Mouse (Mus musculus) heart, embryonic 10.5 days (tissue): ENCODE data around the gene Mrpl27. TPM values are rescaled to one million over a fixed set of nuclear protein-coding genes. Genes with fewer than 3 reads are reported as not detected.
"Not testable (repeated sequence)": the region's sequence is repeated elsewhere in the genome, so short reads cannot be mapped to it uniquely, and the experiment has no call there.

Source experiments
- DNase-seq: peaks from one replicate; pipeline ENCODE4 v3.0.0-alpha.2; 2017; ENCODE audit warnings: low spot score
- H3K27ac ChIP-seq: fragments of 300-500 bp; sonication (generic); 2 replicates; pipeline ENCODE4 v1.5.1; 2016; ENCODE audit warnings: mild to moderate bottlenecking
- H3K27me3 ChIP-seq: fragments of 300-500 bp; sonication (generic); 2 replicates; pipeline ENCODE4 v1.6.1; 2016; ENCODE audit warnings: mild to moderate bottlenecking; ENCODE audit not compliant: poor library complexity, insufficient read depth, severe bottlenecking
- H3K36me3 ChIP-seq: fragments of 300-500 bp; sonication (generic); 2 replicates; pipeline ENCODE4 v1.6.1; 2016; ENCODE audit warnings: mild to moderate bottlenecking, moderate library complexity
- H3K4me1 ChIP-seq: fragments of 300-500 bp; sonication (generic); 2 replicates; pipeline ENCODE4 v1.6.1; 2016; ENCODE audit warnings: mild to moderate bottlenecking
- H3K4me3 ChIP-seq: fragments of 300-500 bp; sonication (generic); 2 replicates; pipeline ENCODE4 v1.5.1; 2016; ENCODE audit warnings: mild to moderate bottlenecking, moderate library complexity
- H3K9me3 ChIP-seq: fragments of 300-500 bp; sonication (generic); 2 replicates; pipeline ENCODE4 v1.6.1; 2016; ENCODE audit warnings: mild to moderate bottlenecking, moderate library complexity
- WGBS: fragments of 180-500 bp; shearing (Covaris S2); methylation state at CpG from one replicate; pipeline ENCODE4 v1.1.7; 2016; 5-methylcytosine and 5-hydroxymethylcytosine counted together
- polyA plus RNA-seq: library from polyadenylated mRNA; unstranded; fragments of >200 nt; fragmentation: Nextera tagmentation; extraction: Ambion mirVana; gene quantifications from 2 replicates; pipeline ENCODE4 v1.2.1, GENCODE M21; 2016

The Mrpl27 gene
- polyA plus RNA-seq, 1 experiment from 2014 or later: 141 TPM

- Histone ChIP-seq H3K27ac (peak overlapping the region; percentile 95), H3K9me3 (no peaks in the 10 kb centered on the region), H3K4me3 (peak overlapping the region; percentile 98), H3K36me3 (0 out of 2 replicates have a peak, but pooled peaks cover 3% of the 10 kb centered on the region), H3K27me3 (no peaks in the 10 kb centered on the region), H3K4me1 (peaks cover 39% of the 10 kb centered on the region)
- 34% methylated on average over 15 of the region's 15 CpGs for WGBS
- no peak for DNase-seq
These were observed 24.1 kb downstream of the Mrpl27 start for GRCm38 (mm10) chr11:94677607-94678145.

- Histone ChIP-seq H3K36me3 (no peaks in the 10 kb centered on the region), H3K9me3 (no peaks in the 10 kb centered on the region), H3K4me1 (peaks cover 21% of the 10 kb centered on the region), H3K4me3 (no peak overlapping the region), H3K27me3 (no peaks in the 10 kb centered on the region), H3K27ac (no peak overlapping the region)
- no peak for DNase-seq
These were observed 27.1 kb downstream of the Mrpl27 start for GRCm38 (mm10) chr11:94680639-94681038.

- no peak overlapping the region for H3K4me3 ChIP-seq
- WGBS: 71% methylated on average over 4 of the region's 4 CpGs
- H3K4me1 ChIP-seq: peaks cover 11% of the 10 kb centered on the region
- no peaks in the 10 kb centered on the region for H3K27me3 ChIP-seq
- no peaks in the 10 kb centered on the region for H3K9me3 ChIP-seq
- no peaks in the 10 kb centered on the region for H3K36me3 ChIP-seq
- H3K27ac ChIP-seq: no peak overlapping the region
- no peak for DNase-seq
These were observed 28.1 kb downstream of the Mrpl27 start for GRCm38 (mm10) chr11:94681640-94682039.

GRCm38 (mm10) chr11:94682427-94682826, 28.9 kb downstream of the Mrpl27 start:
- no peak for DNase-seq
- WGBS: 69% methylated on average over 7 of the region's 7 CpGs

GRCm38 (mm10) chr11:94687178-94687577, 33.6 kb downstream of the Mrpl27 start:
- Histone ChIP-seq H3K27me3 (no peaks in the 10 kb centered on the region), H3K27ac (no peak overlapping the region), H3K36me3 (no peaks in the 10 kb centered on the region), H3K4me3 (no peak overlapping the region), H3K9me3 (no peaks in the 10 kb centered on the region), H3K4me1 (no peaks in the 10 kb centered on the region; the same call in 1 of the 2 replicates)
- 69% methylated on average over 6 of the region's 6 CpGs for WGBS
- DNase-seq: no peak

More at GRCm38 (mm10) chr11:94682427-94682826, 28.9 kb downstream of the Mrpl27 start:
- H3K36me3 ChIP-seq: no peaks in the 10 kb centered on the region
- H3K27me3 ChIP-seq: no peaks in the 10 kb centered on the region
- no peaks in the 10 kb centered on the region for H3K9me3 ChIP-seq
- peaks cover 5% of the 10 kb centered on the region for H3K4me1 ChIP-seq
- H3K4me3 ChIP-seq: no peak overlapping the region
- H3K27ac ChIP-seq: no peak overlapping the region

GRCm38 (mm10) chr11:94692502-94692901, 38.9 kb downstream of the Mrpl27 start:
- H3K9me3 ChIP-seq, H3K36me3 ChIP-seq, H3K4me1 ChIP-seq, DNase-seq, H3K4me3 ChIP-seq, H3K27ac ChIP-seq, H3K27me3 ChIP-seq: not testable (repeated sequence)

GRCm38 (mm10) chr11:94695508-94695907, 41.9 kb downstream of the Mrpl27 start:
- Histone ChIP-seq H3K27me3 (no peaks in the 10 kb centered on the region), H3K4me3 (no peak overlapping the region), H3K9me3 (no peaks in the 10 kb centered on the region), H3K36me3 (no peaks in the 10 kb centered on the region), H3K27ac (no peak overlapping the region), H3K4me1 (peaks cover 9% of the 10 kb centered on the region; the same call in 1 of the 2 replicates)
- no peak for DNase-seq
- 75% methylated on average over 6 of the region's 6 CpGs for WGBS

- 87% methylated on average over 2 of the region's 2 CpGs for WGBS
- Histone ChIP-seq H3K4me1 (peaks cover 21% of the 10 kb centered on the region), H3K27ac (no peak overlapping the region), H3K36me3 (no peaks in the 10 kb centered on the region), H3K4me3 (no peak overlapping the region), H3K27me3 (no peaks in the 10 kb centered on the region), H3K9me3 (no peaks in the 10 kb centered on the region)
- DNase-seq: no peak
These were observed 43.6 kb downstream of the Mrpl27 start for GRCm38 (mm10) chr11:94697140-94697539.

GRCm38 (mm10) chr11:94697703-94698464, 44.3 kb downstream of the Mrpl27 start:
- no peak overlapping the region for H3K4me3 ChIP-seq
- H3K27me3 ChIP-seq: no peaks in the 10 kb centered on the region
- H3K4me1 ChIP-seq: peaks cover 21% of the 10 kb centered on the region
- 37% methylated on average over 13 of the region's 13 CpGs for WGBS
- no peaks in the 10 kb centered on the region for H3K9me3 ChIP-seq
- no peak overlapping the region for H3K27ac ChIP-seq
- H3K36me3 ChIP-seq: no peaks in the 10 kb centered on the region
- DNase-seq: no peak

GRCm38 (mm10) chr11:94699399-94699798, 45.8 kb downstream of the Mrpl27 start:
- no peak overlapping the region for H3K4me3 ChIP-seq
- no peaks in the 10 kb centered on the region for H3K36me3 ChIP-seq
- H3K9me3 ChIP-seq: no peaks in the 10 kb centered on the region
- DNase-seq: no peak
- no peak overlapping the region for H3K27ac ChIP-seq
- peaks cover 21% of the 10 kb centered on the region for H3K4me1 ChIP-seq
- no peaks in the 10 kb centered on the region for H3K27me3 ChIP-seq
- WGBS: 89% methylated on average over 3 of the region's 3 CpGs

- no peak for DNase-seq
These were observed 48.0 kb downstream of the Mrpl27 start for GRCm38 (mm10) chr11:94701401-94702215.

GRCm38 (mm10) chr11:94702216-94702610, 48.6 kb downstream of the Mrpl27 start:
- WGBS: 75% methylated on average over 3 of the region's 3 CpGs

More at GRCm38 (mm10) chr11:94701401-94702215, 48.0 kb downstream of the Mrpl27 start:
- H3K9me3 ChIP-seq: no peaks in the 10 kb centered on the region
- H3K27me3 ChIP-seq: no peaks in the 10 kb centered on the region
- peaks cover 21% of the 10 kb centered on the region for H3K4me1 ChIP-seq
- no peak overlapping the region for H3K27ac ChIP-seq
- WGBS: 68% methylated on average over 27 of the region's 27 CpGs
- no peaks in the 10 kb centered on the region for H3K36me3 ChIP-seq
- H3K4me3 ChIP-seq: no peak overlapping the region

GRCm38 (mm10) chr11:94704020-94704419, 50.5 kb downstream of the Mrpl27 start:
- H3K27me3 ChIP-seq: no peaks in the 10 kb centered on the region
- H3K4me1 ChIP-seq: peaks cover 12% of the 10 kb centered on the region
- no peak overlapping the region for H3K27ac ChIP-seq
- no peaks in the 10 kb centered on the region for H3K9me3 ChIP-seq
- H3K4me3 ChIP-seq: no peak overlapping the region
- H3K36me3 ChIP-seq: no peaks in the 10 kb centered on the region
- 44% methylated on average over 7 of the region's 7 CpGs for WGBS
- no peak for DNase-seq

More at GRCm38 (mm10) chr11:94702216-94702610, 48.6 kb downstream of the Mrpl27 start:
- no peaks in the 10 kb centered on the region for H3K9me3 ChIP-seq
- H3K4me1 ChIP-seq: peaks cover 21% of the 10 kb centered on the region
- no peak for DNase-seq
- no peaks in the 10 kb centered on the region for H3K27me3 ChIP-seq
- no peak overlapping the region for H3K27ac ChIP-seq
- H3K4me3 ChIP-seq: no peak overlapping the region
- no peaks in the 10 kb centered on the region for H3K36me3 ChIP-seq
